Mouse (Mus musculus) ES-E14 (cell line): ENCODE results near the gene Tcerg1l.

ENCODE experiments used
- MAFK ChIP-seq: IDR thresholded peaks from 2 replicates; pipeline ENCODE4 v1.6.1; 2014; ENCODE audit warnings: mild to moderate bottlenecking, low read depth, low read length, inconsistent platforms; ENCODE audit not compliant: insufficient read depth
- ZC3H11A ChIP-seq: IDR thresholded peaks from 2 replicates; pipeline ENCODE4 v1.6.1; 2012; ENCODE audit warnings: low read depth, mild to moderate bottlenecking, inconsistent platforms, low read length, borderline replicate concordance

GRCm38 (mm10) chr7:138427441-138427840 lies 29.9 kb upstream of the Tcerg1l start:
- TF ChIP-seq MAFK (no peak), ZC3H11A (no peak)
